Mouse (Mus musculus): ENCODE measurements around the gene Cxcl14. TPM values are rescaled to one million over a fixed set of nuclear protein-coding genes. Genes with fewer than 3 reads are reported as not detected.

Cxcl14 gene
- polyA plus RNA-seq, 1 experiment from 2014 or later, result 1.0 TPM

DNA sequence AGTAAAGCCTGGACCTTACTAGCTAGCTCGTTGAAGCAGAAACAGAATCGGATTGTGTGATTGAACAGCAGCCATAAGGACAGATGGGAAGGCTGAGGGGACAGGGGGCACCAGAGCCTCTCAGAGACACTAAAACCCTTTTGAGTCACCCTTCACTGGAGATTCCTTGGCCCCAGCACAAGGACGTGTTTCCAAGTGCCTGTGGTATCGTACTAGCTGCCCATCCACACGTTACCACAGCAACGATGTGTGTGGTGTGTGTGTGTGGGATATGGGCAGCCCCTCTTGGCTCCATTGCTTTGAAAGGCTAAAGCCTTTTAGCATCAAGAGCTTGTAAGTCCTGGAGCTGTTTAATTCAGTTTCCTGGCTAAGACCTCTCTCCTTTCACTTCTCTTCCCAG, 33.4 kb upstream of the Cxcl14 start:
- H3K4me1 ChIP-seq (replicated peaks), result no peaks in the 10 kb centered on the region
- H3K4me3 ChIP-seq, result no peak overlapping the region
- H3K27me3 ChIP-seq, result peaks cover 14% of the 10 kb centered on the region
- H3K27ac ChIP-seq, result no peak overlapping the region
- no peaks in the 10 kb centered on the region for H3K9me3 ChIP-seq (replicated peaks)
- no peak overlapping the region for H3K4me2 ChIP-seq
- H3K36me3 ChIP-seq, result no peaks in the 10 kb centered on the region
- no peak for ATAC-seq (replicated peaks; ENCODE audit: insufficient number of reproducible peaks, insufficient read depth, low FRiP score, low read depth)
- no peak overlapping the region for H3K9ac ChIP-seq
- 73% methylated on average over 6 of the region's 6 CpGs for WGBS

DNA sequence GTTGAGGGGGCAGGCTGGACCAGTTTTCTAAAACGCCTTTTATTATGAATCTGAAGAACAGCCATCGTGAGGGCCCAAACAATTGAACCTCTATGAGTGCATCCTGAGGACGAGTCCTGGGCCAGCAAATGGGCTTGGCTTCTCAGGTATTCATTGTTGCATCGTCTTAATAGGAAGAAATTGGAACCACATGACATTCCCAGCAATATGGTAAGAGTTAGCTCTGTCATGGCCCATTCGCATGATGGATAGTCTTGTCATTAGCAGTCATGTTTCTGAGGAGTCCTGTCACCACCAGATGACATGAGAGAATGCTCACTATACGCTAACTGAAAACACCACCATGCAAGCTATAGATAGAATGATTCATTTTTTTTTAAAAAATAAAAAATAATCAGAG, 32.8 kb upstream of the Cxcl14 start:
- Histone ChIP-seq H3K9me3 (replicated peaks) (no peaks in the 10 kb centered on the region), H3K4me2 (no peak overlapping the region), H3K36me3 (no peaks in the 10 kb centered on the region), H3K9ac (no peak overlapping the region), H3K4me1 (replicated peaks) (no peaks in the 10 kb centered on the region), H3K27ac (no peak overlapping the region), H3K4me3 (no peak overlapping the region), H3K27me3 (peaks cover 14% of the 10 kb centered on the region)
- ATAC-seq (replicated peaks; ENCODE audit: insufficient number of reproducible peaks, insufficient read depth, low FRiP score, low read depth), result no peak
- 81% methylated on average over 6 of the region's 6 CpGs for WGBS

DNA sequence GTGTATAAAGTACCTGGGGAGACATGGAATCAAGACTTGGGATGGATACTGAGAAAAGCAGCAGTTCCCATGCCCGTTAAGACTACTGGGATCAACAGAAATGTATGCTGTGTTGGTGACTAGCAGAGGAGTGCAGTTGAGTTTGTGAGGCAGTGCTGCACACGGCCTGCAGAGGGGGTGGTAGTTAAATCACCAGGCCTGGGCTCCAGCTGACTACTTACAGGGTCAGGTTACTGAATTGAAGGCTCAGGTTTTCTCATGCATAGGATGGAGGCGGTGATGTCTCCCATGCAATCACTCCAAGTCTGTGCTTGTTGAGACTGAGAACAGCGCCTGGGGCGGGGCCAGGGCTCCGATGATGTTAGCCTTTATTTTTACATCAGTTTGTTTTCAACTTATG, 31.4 kb upstream of the Cxcl14 start:
- 21% methylated on average over 6 of the region's 6 CpGs for WGBS
- H3K9me3 ChIP-seq (replicated peaks), result no peaks in the 10 kb centered on the region
- no peak overlapping the region for H3K4me2 ChIP-seq
- no peaks in the 10 kb centered on the region for H3K4me1 ChIP-seq (replicated peaks)
- no peak overlapping the region for H3K4me3 ChIP-seq
- no peak for ATAC-seq (replicated peaks; ENCODE audit: insufficient number of reproducible peaks, insufficient read depth, low FRiP score, low read depth)
- H3K27me3 ChIP-seq, result peaks cover 13% of the 10 kb centered on the region
- H3K27ac ChIP-seq, result no peak overlapping the region
- no peak overlapping the region for H3K9ac ChIP-seq
- no peaks in the 10 kb centered on the region for H3K36me3 ChIP-seq

DNA sequence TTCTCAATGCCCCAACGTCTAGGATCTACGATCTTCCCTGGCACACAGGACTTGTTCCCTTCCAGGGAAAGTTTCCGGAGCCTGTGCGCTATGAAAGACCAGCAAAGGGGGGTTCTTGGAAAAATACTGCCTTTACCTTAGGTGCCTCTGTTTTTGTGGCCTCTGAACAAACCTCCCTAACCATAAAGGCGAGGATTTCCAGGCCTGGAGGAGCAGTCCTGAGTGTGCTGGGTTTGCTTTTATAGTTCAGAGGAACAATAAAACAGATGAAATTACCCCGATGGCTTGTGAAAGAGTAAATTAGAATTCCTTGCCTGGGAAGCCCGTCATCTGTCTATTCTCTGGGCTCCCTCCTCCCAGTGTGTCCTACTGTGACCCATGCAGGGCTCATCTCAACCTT, 25.3 kb upstream of the Cxcl14 start:
- no peak for ATAC-seq (replicated peaks; ENCODE audit: insufficient number of reproducible peaks, insufficient read depth, low FRiP score, low read depth)
- no peak overlapping the region for H3K4me3 ChIP-seq
- no peaks in the 10 kb centered on the region for H3K36me3 ChIP-seq
- no peak overlapping the region for H3K4me2 ChIP-seq
- peaks cover 3% of the 10 kb centered on the region; the same call in 1 of the 2 replicates for H3K4me1 ChIP-seq (replicated peaks)
- H3K9me3 ChIP-seq (replicated peaks), result no peaks in the 10 kb centered on the region
- no peaks in the 10 kb centered on the region; the same call in 1 of the 2 replicates for H3K27me3 ChIP-seq
- no peak overlapping the region for H3K9ac ChIP-seq
- WGBS, result 81% methylated on average over 7 of the region's 7 CpGs
- no peak overlapping the region for H3K27ac ChIP-seq

GRCm38 (mm10) chr13:56316930-56317329, 20.6 kb upstream of the Cxcl14 start:
- Histone ChIP-seq H3K4me2 (no peak overlapping the region), H3K9me3 (replicated peaks) (no peaks in the 10 kb centered on the region), H3K36me3 (no peaks in the 10 kb centered on the region), H3K27me3 (no peaks in the 10 kb centered on the region; the same call in 1 of the 2 replicates), H3K4me3 (no peak overlapping the region), H3K4me1 (replicated peaks) (peaks cover 3% of the 10 kb centered on the region; the same call in 1 of the 2 replicates), H3K9ac (no peak overlapping the region), H3K27ac (no peak overlapping the region)
- 77% methylated on average over 4 of the region's 4 CpGs for WGBS
- no peak for ATAC-seq (replicated peaks; ENCODE audit: insufficient number of reproducible peaks, insufficient read depth, low FRiP score, low read depth)

DNA sequence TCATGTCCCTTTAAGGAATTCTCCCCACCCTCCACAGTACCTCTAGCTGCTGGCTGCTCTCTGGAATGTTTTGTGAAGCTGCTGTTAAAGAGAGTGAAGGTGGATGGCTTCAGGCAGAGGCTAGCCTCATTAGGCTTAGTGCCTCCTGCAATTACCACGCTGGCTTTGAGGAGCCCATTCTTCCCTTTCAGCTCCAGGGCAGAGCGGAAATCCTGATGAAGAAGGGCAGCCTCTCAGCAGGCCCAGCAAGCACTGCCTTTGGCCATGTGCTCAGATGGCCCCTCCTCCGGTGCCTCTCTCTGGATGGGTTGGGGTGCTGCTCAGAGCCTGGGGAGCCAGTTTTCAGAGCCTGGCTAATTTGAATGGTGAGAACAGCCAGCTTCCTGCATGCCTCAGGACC, 18.9 kb upstream of the Cxcl14 start:
- Histone ChIP-seq H3K27me3 (no peaks in the 10 kb centered on the region; the same call in 1 of the 2 replicates), H3K27ac (no peak overlapping the region), H3K4me2 (no peak overlapping the region), H3K9ac (no peak overlapping the region), H3K36me3 (no peaks in the 10 kb centered on the region), H3K9me3 (replicated peaks) (peaks cover 3% of the 10 kb centered on the region; the same call in 1 of the 2 replicates), H3K4me3 (no peak overlapping the region), H3K4me1 (replicated peaks) (peaks cover 3% of the 10 kb centered on the region; the same call in 1 of the 2 replicates)
- WGBS, result 33% methylated on average over 3 of the region's 3 CpGs
- no peak for ATAC-seq (replicated peaks; ENCODE audit: insufficient number of reproducible peaks, insufficient read depth, low FRiP score, low read depth)

DNA sequence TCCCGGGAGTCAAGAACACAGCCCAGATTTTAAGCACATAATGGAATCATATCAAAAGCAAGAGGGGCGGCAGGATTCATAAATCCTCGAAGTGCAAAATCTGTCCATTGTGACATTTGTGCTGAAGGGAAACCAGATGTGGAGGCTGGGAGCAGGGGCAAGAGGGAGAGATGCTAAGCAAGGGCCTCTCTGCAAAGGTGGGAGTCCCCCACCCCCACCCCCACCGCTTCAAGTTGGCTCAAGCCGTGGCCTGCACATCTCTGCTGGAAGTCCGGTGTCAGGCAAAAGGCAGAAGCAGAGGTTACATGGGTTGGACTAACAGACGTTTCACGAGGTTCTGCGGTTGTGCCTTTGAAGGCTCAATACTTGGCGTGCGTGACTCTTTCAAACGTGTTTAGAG, 8.7 kb upstream of the Cxcl14 start:
- 66% methylated on average over 12 of the region's 12 CpGs for WGBS
- Histone ChIP-seq H3K4me2 (no peak overlapping the region), H3K27ac (no peak overlapping the region), H3K27me3 (peaks cover 8% of the 10 kb centered on the region; the same call in 1 of the 2 replicates), H3K36me3 (no peaks in the 10 kb centered on the region), H3K9ac (no peak overlapping the region), H3K4me3 (no peak overlapping the region), H3K9me3 (replicated peaks) (no peaks in the 10 kb centered on the region; the same call in 1 of the 2 replicates), H3K4me1 (replicated peaks) (peaks cover 3% of the 10 kb centered on the region; the same call in 1 of the 2 replicates)
- no peak for ATAC-seq (replicated peaks; ENCODE audit: insufficient number of reproducible peaks, insufficient read depth, low FRiP score, low read depth)

- Histone ChIP-seq H3K36me3 (no peaks in the 10 kb centered on the region), H3K27ac (no peak overlapping the region), H3K4me3 (no peak overlapping the region), H3K4me1 (replicated peaks) (peaks cover 3% of the 10 kb centered on the region; the same call in 1 of the 2 replicates), H3K4me2 (no peak overlapping the region), H3K9ac (no peak overlapping the region), H3K27me3 (peaks cover 11% of the 10 kb centered on the region; the same call in 1 of the 2 replicates), H3K9me3 (replicated peaks) (no peaks in the 10 kb centered on the region)
- ATAC-seq (replicated peaks; ENCODE audit: insufficient number of reproducible peaks, insufficient read depth, low FRiP score, low read depth), result no peak
- 55% methylated on average over 4 of the region's 4 CpGs for WGBS
Observed at GRCm38 (mm10) chr13:56304453-56304852, 8.1 kb upstream of the Cxcl14 start.

- WGBS, result 89% methylated on average over 11 of the region's 11 CpGs
- Histone ChIP-seq H3K27me3 (peaks cover 57% of the 10 kb centered on the region), H3K4me1 (replicated peaks) (peaks cover 12% of the 10 kb centered on the region), H3K4me2 (no peak overlapping the region), H3K27ac (no peak overlapping the region), H3K9ac (no peak overlapping the region), H3K9me3 (replicated peaks) (no peaks in the 10 kb centered on the region), H3K4me3 (no peak overlapping the region), H3K36me3 (no peaks in the 10 kb centered on the region)
- no peak for ATAC-seq (replicated peaks; ENCODE audit: insufficient number of reproducible peaks, insufficient read depth, low FRiP score, low read depth)
Observed at GRCm38 (mm10) chr13:56299336-56299735, 3.0 kb upstream of the Cxcl14 start.

GRCm38 (mm10) chr13:56296659-56297020, 289 bp upstream of the Cxcl14 start:
- Histone ChIP-seq H3K4me3 (peak overlapping the region; percentile 49), H3K27me3 (peaks cover 80% of the 10 kb centered on the region), H3K9me3 (replicated peaks) (no peaks in the 10 kb centered on the region), H3K9ac (no peak overlapping the region), H3K27ac (no peak overlapping the region), H3K36me3 (no peaks in the 10 kb centered on the region), H3K4me1 (replicated peaks) (peaks cover 12% of the 10 kb centered on the region), H3K4me2 (peak overlapping the region; percentile 85)
- no peak for ATAC-seq (replicated peaks; ENCODE audit: insufficient number of reproducible peaks, insufficient read depth, low FRiP score, low read depth)
- 10% methylated on average over 8 of the region's 8 CpGs for WGBS

GRCm38 (mm10) chr13:56295586-56295942, 787 bp downstream of the Cxcl14 start:
- WGBS, result 8% methylated on average over 13 of the region's 13 CpGs
- no peak for ATAC-seq (replicated peaks; ENCODE audit: insufficient number of reproducible peaks, insufficient read depth, low FRiP score, low read depth)

DNA sequence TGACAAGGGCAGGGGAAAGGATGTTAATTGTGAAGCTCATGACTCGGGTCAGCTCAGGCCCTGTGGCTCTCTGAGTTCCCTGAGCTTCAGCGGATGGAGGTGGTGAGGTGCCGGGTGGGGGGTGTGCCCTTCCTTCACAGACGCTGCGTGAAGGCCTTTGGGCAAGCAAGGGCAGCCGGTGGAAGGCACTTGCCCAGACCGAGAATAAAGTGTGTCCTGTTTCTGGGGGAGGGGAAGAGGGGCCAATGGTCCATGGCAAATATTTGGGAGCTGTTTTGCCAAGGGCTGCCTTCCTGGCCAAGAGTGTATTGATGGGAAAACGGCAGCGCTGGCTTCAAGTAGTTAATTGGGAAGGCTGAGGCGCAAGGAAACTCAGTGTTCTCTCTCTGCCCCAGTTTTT, 1.4 kb downstream of the Cxcl14 start:
- no peak for ATAC-seq (replicated peaks; ENCODE audit: insufficient number of reproducible peaks, insufficient read depth, low FRiP score, low read depth)
- Histone ChIP-seq H3K4me1 (replicated peaks) (peaks cover 12% of the 10 kb centered on the region), H3K4me3 (0 out of 2 replicates have a peak overlapping the region, but pooled peaks have one; percentile 49), H3K36me3 (no peaks in the 10 kb centered on the region), H3K4me2 (no peak overlapping the region), H3K9me3 (replicated peaks) (no peaks in the 10 kb centered on the region), H3K27me3 (peaks cover 94% of the 10 kb centered on the region), H3K27ac (no peak overlapping the region), H3K9ac (no peak overlapping the region)
- WGBS, result 10% methylated on average over 10 of the region's 10 CpGs

More at GRCm38 (mm10) chr13:56295586-56295942, 787 bp downstream of the Cxcl14 start:
- no peak overlapping the region for H3K27ac ChIP-seq
- H3K4me1 ChIP-seq (replicated peaks), result peaks cover 12% of the 10 kb centered on the region
- peak overlapping the region; percentile 85 for H3K4me2 ChIP-seq
- peak overlapping the region; percentile 38; the same call in 1 of the 2 replicates for H3K9ac ChIP-seq
- H3K36me3 ChIP-seq, result no peaks in the 10 kb centered on the region
- H3K4me3 ChIP-seq, result peak overlapping the region; percentile 49
- no peaks in the 10 kb centered on the region for H3K9me3 ChIP-seq (replicated peaks)
- peaks cover 89% of the 10 kb centered on the region for H3K27me3 ChIP-seq

All from heart, embryonic 15.5 days (tissue).